Mouse (Mus musculus) liver (tissue): ENCODE results near the gene Spock2.
"Not testable (repeated sequence)": the region's sequence is repeated elsewhere in the genome, so short reads cannot be mapped to it uniquely, and the experiment has no call there.

Experiments
- DNase-seq: peaks from one replicate; pipeline ENCODE4 v3.0.0-alpha.2; 2020; ENCODE audit warnings: mixed read lengths

Gene Spock2

DNA sequence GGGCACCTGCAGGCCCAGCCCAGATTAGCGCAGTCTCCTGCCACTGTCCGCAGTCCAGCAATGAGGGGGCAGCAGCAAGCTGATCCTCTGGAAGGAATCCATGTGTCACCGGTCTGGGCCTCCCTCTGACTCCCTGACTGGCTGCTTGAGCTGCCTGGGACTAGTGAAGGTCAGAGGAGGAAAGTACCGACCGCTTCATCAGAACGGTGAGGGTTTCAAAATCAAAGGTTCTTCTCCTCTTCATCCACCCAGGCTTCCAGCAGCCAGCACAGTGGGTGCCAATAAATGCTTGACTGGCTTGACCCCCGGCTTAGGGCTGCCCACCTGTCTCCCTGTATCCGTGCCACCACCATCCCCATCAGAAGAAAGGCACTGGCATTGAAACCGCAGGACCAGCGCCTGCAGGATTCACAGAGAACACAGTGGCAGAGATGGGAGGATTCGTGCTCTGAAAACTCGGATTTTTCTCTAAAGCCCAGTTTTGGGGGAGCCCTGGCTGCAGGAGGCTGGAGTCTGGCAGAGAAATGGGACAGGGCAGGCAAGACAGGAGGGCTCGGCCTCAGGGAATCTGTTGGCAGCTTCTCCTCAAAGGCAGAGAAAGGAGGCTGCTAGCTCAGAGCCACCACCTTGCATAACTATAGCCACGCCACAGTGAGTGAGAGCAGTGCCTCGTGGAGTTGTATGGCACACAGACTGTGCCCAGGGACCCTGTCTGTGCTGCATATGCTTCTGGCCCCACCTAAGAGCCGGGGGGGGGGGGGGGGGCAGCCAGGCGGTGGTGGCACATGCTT is 2.5 kb downstream of the Spock2 start:
- DNase-seq = no peak

DNA sequence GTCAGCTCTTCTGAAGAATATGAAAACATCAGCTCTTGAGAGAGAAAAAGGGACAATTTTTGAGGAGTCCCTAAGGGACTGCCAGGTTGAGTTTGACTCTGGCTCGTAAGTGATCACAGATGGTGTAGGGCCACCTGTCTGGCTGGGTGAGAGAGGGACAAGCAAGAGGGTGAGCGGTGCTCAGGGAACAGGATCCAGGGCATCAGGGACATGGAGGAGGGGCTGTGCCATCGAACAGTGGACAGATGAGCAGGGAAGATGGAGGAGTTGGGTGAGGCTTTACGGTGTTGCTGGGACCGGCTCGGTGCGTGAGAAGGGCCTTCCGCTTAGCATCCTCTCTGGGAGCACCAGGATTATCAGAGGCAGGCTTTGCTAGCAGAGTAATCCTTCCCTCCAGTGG is 3.3 kb downstream of the Spock2 start:
- DNase-seq = no peak

DNA sequence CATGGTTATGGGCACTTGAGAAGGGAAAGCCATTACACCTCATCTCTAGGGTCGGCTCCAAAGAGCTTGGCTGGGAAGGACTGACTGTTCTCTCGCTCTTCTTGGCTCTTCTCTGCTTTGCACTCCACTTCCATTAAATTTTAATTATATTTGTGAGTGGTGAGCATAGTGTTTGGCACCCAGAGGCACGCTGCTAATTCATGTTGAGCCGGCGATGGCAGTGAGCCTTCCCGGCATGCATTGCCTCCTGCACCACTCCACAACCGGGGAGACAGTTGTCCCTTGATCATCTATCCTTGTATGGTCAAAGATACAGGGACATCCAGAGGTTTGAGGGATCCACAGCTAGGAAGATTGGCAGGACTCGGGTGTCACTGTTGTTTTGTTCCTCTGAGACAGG is 4.0 kb downstream of the Spock2 start:
- no peak for DNase-seq

DNA sequence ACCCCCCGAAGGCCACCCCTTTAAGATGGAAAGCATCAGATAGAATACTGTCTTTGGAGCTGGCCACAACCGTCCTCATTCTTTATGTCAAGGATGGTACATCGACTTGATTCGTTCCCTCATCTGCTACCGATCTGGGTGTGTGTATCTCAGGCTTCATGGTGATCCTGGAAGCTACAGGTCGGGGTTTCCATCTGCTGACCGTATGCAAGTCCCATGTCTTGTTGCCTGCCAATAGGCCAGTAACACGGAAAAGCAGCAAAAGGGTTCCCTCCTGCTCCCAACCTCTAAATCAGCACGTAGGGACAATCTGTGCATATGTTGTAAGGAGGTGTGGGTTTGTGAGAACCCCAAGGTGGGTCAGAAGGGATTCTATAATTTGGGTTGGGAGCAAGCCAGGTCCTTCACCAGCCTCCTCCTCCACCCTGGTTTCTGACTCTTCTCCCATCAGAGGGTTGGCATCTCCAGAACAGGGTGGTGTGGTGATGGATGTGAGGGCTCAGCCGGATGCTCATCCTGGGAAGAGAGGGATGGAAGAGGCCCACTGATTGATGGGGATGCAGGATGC is 5.0 kb downstream of the Spock2 start:
- no peak for DNase-seq

DNA sequence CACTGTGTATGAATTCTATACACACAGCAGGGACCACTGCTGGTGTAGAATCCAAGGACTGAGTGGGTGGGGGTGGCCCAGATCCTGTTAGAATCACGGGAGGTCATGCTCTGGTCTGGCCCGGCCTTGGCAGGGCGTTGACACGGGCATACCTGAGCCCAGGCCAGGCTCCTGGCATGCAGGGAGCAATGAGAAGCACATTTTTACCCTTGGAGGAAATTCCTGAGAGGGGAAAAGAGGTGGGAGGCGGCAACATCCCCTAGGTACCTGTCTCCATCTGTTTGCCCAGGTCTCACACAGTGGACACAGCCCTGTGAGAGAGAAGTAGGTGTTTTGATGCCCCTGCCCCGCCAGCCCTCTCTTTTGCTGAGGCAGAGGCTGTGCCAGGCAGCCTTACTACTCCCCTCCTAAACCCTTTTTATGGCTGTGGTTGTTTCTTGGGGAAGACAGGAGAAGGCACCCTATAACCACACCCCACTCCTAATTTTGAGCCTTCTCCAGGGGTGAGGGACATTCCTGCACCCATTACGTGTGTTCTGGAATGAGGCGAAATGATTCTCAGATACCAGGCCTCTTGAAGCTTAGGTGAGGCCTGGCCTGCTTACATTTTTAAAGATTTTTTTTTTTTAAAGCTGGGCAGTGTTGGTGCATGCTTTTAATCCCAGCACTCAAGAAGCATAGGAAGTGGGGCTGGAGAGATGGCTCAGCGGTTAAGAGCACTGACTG is 8.1 kb downstream of the Spock2 start:
- no peak for DNase-seq

DNA sequence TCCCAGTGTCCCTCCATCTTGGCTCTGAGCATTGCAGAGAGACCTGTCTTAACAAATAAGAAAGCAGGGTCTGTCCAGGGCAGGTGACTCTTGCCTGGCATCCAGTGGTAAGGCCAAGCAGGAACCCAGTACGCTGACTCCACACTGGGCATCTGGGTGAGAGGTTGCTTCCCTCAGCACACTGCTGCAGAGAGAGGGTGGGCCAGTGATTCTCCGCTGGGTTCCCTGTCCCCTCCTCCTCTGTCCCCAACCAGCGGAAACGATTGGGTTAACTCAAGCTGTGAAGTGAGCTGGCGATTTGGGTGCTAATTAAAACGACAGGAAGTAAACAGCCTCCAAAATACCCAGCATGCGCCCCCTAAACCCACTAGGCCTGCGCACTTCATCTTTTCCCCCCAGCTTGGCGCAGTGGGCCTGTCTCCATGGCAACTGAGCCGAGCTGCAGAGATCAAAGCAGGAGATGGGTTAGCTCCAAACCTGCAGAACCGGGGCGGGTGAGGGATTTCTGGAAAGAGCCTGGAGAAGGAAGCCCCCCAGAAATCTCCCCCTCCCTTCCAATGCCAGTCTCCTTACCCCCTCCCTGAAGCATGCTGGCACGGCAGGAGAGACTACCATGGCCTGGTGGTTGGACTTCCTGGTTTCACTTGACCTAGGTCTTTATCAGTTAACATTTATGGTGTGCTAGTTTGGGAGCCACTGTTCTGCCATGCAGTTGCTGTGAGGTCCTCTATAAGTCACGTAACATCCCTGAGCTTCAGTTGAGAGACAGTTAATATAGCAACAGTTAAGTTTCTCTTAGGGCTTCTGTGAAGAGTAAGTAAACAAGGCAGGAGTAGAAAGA is 9.5 kb downstream of the Spock2 start:
- peak; percentile 17 for DNase-seq

DNA sequence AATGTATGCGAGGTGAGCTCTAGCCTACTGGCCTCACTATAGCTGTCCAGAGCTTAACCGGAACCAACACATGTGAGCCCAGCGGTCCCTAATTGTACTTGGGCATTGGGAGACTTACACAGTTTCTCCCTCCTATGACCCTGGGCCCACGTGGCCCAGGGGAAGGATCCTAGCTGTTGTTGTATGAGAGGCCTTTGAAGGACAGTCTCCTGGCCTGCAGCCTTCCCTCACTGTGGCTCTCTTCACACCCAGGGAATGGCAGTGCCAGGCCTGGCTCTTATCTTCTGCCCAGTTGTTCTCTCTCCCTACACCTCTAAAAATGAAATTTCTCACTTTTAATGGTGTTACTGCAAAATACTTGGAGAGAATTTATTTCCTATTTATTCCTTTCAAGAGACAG is 11.0 kb downstream of the Spock2 start:
- DNase-seq = no peak

DNA sequence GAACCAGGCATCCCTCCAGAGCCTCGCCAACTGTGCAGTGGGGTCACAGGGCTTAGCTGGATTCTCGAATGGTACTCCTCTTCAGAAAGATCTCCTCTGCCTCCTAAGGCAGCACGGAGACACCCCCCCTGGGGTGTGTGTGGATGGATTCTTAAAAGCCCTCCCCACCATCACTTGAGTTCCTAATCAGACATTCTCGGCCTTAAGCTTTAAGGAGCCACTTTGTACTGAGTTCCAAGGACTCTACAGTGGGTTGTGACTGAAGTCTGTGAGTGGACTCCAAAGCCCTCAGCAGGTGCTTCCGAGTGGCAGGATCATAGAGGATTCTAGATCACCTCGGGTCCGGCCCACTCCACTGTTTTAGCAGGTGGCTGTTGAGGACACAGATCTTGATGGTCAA is 12.4 kb downstream of the Spock2 start:
- no peak for DNase-seq

DNA sequence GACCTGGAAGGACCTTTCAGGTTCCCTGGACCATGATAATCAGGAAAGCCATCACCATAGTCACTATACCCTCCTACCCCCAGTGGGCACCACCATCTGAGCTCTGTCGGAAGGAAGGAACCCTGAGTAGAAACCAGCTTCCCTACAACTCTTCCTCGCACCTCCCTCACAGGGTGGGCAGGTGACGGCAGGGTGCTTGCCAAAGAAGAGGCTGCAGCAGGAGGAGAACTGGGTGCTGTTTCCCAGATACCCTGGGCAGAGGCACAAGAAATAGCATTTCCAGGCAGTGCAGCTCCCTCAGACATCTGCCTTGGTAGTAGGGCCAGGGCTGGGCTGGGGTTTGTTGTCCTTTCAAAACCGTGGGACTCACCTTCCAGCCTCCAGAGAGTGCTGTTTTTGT is 14.6 kb downstream of the Spock2 start:
- DNase-seq = no peak

DNA sequence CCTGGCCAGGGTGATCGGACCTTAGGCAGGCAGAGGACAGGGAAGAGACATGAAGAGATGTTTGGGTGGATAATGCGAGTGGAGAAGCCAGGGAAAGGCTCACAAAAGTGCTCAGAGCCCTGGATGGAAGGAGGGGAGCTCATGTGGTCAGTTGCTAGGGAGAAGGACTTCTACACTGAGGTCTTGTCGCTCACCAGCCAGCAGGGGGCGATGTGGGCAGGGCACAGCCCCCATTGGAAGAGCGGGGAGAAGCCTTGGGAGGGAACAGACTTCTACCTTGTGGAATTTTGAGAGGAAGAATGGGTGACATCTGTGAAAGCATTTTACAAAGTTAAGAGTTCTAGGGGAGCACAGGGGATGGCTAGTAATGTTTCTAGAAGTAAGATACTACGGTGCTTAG is 18.1 kb downstream of the Spock2 start:
- peak; percentile 38 for DNase-seq

DNA sequence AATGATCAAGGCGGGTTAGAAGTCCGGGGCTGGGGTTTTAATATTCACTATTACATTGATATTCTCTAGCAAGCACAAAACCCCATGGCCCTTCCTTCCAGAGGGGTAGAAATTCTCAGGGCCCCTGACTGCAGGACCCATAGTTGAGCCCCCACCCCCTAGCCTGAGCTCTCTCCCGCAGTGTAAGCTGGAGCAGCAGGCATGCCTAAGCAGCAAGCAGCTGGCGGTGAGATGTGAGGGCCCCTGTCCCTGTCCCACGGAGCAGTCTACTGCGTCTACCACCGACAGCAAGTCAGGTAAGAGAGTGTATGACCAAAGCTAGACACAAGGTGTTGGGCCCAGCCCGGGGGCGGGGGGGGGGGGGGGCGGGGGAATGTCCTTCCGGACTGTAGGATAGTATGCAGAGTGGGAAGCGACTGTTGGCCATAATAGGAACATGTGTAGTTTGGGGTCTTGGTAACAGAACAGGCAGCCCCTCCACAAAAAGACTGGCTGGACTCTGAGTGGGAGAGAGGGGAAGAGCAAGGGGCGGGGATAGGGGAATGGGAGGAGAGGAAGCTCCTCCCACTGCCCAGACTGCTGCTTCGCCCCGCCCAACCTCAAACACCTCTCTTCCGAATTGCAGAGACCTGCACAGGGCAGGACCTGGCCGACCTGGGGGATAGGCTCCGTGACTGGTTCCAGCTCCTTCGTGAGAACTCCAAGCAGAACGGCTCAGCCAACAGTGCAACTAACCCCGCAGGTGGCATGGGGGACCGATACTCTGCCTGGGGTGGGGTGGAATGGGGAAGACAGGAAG is 19.7 kb downstream of the Spock2 start:
- DNase-seq = peak; percentile 41

DNA sequence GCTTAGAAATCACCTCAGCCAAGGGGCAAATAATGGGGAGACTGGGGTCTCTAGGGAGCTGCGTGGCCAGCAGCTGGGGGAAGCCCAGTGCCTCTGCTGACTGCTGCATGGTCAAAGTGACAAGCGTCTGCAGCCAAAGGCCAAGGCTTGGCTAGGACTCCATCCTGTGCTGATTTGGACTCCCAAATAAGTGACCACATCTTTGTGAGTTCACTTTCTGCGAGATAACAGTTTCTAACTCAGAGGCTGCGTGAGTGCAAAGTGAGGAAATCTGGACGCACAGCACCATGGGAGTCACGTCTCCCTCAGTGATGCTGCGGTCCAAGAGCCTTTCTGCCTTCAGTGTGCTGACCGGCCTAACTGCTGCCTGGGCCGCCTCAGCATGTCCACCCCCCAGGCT is 22.3 kb downstream of the Spock2 start:
- DNase-seq = no peak

DNA sequence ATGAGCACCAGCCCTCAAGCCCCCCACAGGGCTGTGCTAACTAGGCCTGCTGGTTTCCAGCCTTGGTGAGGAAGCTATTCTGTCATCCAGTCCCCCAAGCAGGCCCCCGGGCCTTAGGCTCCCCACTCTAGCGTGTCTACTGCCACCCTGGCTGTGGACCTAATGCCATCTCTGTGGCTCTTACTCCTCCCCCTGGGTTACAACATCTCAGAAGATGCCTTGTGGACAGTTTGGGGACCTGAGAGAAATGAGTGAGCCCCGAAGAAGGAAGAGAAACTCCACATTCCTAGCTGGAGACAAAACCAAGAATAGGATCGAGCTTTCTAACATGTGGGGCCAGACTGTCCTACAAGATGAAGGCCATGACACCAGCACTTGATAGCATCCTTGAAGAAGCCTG is 24.5 kb downstream of the Spock2 start:
- no peak for DNase-seq

DNA sequence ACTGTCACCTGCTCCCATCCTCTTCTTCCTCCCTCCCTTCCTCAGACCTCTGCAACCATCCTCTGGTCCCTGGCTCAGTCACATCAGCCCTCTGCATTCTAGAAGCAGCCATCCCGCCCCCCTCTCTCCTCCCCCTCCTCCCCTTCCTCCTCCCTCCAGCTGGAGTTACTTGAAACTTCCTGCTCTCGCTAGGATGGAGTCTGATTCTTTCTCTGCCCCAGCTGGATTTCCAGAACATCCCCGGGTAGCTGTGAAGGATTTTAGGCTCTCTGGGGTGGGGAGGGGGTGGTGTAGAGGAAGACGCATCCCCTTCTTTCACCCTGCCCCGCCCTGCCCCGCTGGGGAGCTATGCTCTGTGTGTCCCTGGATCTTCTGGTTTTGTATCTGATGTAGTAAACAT is 27.5 kb downstream of the Spock2 start:
- DNase-seq = no peak

DNA sequence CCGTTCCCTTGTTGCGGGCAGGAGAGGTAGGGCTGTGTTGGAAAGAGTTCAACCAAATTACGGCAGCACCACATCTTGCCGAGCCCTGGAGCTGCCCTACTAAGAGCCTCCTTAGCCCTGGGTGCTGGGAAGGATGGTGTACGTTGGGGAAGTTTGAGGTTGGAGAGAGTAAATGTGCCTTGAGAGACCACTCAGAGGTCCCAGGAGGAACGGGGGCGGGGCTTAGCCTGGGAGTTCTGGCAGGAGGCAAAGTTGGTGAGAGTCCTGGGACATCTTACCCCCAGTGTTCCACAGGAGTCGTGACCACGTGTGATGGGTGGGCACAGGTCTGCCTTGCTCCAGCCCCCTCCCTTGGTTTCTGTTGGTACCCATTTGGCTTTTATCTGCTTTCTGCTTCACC is 28.2 kb downstream of the Spock2 start:
- DNase-seq = no peak

DNA sequence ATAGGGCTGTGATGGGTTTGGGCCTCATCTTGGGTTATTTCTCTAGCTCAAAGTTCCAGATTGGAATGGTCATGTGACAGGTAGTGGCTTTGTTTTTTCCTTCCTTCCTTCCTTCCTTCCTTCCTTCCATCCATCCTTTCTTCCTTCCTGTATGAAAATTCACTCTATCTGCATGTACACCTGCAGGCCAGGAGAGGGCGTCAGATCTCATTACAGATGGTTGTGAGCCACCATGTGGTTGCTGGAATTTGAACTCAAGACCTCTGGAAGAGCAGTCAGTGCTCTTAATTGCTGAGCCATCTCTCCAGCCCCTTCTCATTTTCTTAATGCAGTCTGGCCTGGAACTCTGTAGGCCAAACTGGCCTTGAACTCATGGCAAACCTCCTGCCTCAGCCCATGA is 30.0 kb downstream of the Spock2 start:
- DNase-seq = not testable (repeated sequence)

DNA sequence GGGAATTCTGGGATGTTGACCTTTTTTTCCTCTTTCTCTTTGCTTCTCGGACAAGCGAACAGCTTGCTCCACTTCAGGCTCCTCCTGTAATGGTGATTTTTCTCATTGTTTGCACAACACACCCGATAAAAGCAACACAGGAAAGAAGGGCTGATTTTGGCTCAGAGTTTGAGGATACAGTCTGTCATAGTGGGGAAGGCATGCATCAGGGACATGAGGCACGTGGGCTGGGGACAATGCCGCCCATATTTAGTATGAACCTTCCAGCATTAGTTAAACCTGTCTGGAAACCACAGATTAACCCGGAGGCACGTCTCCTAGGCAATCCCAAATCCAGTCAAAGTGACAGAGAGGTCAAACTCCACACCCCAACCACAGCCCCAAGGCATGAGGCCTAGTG is 30.9 kb downstream of the Spock2 start:
- no peak for DNase-seq

DNA sequence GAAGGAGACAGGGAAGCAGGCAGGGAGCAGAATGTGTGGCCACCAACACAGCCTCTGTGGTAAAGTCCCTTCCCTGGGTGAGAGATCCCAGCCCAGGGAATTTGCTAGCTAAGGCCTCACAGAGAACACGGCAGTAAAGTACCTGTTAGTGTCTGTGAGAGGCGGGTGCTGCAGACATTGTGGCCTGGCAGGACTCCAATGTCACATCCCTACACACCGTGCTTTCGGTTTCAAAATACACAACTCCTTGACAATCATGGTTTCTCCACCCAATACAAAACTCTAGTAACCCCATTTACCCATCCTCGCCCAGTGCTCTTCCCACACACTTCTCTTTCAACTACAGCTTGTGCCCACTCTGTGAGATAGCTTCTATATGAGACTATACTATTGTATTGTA is 32.7 kb downstream of the Spock2 start:
- DNase-seq = no peak

DNA sequence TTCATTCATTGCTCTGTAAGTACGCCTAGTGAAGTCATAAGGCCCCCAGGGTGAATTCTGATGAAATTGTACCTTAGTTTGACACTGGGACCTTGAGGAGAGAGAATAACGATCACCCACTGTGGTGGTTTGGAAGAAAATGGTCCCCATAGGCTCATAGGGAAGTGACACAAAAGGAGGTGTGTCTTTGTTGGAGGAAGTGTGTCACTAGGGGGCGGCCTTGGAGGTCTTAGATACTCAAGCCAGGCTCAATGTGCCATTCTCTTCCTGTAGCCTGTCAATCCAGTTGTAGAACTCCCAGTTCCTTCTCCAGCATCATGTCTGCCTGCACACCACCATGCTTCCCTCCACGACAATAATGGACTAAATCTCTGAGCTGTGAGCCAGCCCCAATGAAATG is 34.7 kb downstream of the Spock2 start:
- DNase-seq = no peak

DNA sequence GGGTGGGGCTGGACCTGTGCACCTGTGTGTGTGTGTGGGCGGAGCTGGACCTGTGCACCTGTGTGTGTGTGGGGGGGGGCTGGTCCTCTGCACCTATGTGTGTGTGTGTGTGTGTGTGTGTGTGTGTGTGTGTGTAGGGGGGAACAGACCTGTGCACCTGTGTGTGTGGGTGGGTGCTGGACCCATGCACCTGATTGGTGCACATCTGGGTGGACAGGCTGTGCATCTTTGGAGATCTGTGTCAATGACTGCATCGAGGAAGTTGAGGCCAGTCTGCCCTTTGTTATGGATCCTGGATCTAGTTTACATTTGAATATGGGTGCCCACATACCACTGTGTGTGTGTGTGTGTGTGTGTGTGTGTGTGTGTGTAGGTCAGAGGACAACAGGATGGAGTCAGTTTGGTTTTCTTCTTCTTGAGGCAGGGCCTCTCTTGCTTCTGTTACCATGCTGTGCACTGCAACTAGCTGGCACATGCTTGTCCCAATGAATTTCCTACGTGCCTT is 35.7 kb downstream of the Spock2 start:
- no peak for DNase-seq

DNA sequence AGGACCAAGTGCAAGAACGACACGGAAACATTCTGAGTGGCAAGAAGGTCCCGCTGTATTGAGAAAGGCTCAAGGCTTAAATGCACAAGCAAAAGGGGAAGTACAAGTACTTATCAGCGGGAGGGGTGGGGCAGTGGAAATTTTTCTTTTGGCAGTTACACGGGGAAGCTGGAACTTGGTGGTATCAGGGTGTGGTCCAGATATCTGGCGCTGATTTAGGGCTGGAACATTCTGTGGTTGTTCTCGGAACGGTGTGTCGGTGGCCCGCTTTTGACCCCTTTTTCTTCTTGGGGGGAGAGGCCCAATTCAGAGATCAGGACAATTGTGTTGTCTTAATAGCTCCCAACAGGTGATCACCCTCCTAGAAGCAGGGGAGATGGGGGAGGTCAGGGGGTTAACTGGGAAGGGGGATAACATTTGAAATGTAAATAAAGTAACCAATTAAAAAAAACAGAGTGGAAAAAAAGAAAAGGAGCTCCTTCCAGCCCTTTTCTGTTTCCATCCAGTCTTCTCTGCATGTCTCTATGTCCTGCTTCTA is 41.6 kb downstream of the Spock2 start:
- not testable (repeated sequence) for DNase-seq

DNA sequence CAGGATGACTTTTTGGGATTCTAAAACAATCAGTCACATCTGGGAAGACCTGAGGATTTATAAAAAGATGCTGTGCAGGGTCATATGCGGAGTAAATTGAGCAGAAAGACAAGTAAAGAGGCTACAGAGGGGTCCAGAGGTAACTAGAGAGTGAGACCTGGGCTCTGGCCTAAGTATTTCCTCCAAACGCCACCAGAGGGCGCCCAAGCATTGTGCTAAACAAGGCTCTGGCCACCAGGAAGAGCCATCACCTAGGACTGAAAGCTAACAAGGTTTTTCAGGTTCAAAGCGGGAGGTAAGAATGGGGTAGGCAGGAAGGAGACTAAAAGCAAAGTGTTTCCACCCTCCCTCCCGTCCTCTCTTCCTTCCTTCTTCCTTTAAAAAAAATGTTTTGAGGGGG is 42.1 kb downstream of the Spock2 start:
- peak; percentile 80 for DNase-seq
